Mouse (Mus musculus): ENCODE data around the gene D7Ertd443e. TPM values are rescaled to one million over a fixed set of nuclear protein-coding genes. Genes with fewer than 3 reads are reported as not detected.

D7Ertd443e gene
- total RNA-seq, 2 experiments from 2014 or later = 1.9 to 3.0 TPM

GRCm38 (mm10) chr7:134231378-134232346 is 153.8 kb downstream of the D7Ertd443e start, which contains the start of gene Adam12:
TSS of gene Adam12 (minus strand) at chr7:134232146.
- intact Hi-C loops (cut with DNase I) = no loop called here
- DNase-seq (ENCODE audit: low spot score) = no peak

DNA sequence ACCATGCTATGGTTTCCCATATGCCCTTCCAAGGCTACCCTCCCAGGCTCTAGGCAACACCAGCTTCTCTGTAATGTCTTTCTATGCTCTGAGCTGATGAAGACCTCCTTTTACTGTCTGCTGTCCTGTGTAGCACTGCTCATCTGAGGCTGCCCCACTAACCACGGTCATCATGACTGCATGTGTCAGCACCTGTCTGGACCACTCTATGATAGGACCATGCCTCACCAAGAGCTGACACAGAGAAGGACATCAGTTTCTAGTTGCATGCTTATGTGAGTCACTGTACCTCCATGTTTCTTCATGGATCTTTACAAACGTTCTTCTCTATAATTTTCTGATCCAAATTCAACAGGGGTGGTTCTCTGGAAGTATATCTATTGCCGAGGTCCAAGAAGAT is 154.8 kb downstream of the D7Ertd443e start:
- intact Hi-C loops (cut with DNase I) = no loop called here
- no peak for DNase-seq (ENCODE audit: low spot score)

DNA sequence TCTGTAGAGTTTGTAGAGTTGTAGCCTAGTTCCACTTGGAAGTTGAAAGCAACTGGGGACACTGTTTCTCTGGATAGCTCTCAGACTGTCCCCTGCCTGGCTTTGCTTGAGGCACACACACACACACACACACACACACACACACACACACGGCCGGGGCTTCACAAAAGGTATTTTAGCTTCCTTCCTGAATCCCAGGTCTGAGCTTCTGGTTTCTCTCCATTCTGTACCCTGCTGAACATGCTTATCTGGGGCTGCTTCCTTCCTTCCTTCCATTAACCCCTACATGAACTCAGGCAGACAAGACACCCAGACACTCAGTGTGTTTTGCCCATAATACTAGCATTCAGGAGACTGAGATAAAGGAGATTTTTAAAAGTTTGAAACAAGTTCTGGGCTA is 155.6 kb downstream of the D7Ertd443e start:
- intact Hi-C loops (cut with DNase I) = loop anchor here (5.0 kb wide), 1 partner anchor 263 kb away; no protein-coding TSS in a partner anchor
- DNase-seq (ENCODE audit: low spot score) = no peak

GRCm38 (mm10) chr7:134227773-134228455 is 157.5 kb downstream of the D7Ertd443e start:
- no peak for DNase-seq (ENCODE audit: low spot score)

GRCm38 (mm10) chr7:134227101-134227500 is 158.4 kb downstream of the D7Ertd443e start:
- intact Hi-C loops (cut with DNase I) = loop anchor here (5.0 kb wide), 1 partner anchor 260 kb away; no protein-coding TSS in a partner anchor
- no peak for DNase-seq (ENCODE audit: low spot score)

More at GRCm38 (mm10) chr7:134227773-134228455, 157.5 kb downstream of the D7Ertd443e start:
- intact Hi-C loops (cut with DNase I) = loop anchor here (5.0 kb wide), 1 partner anchor 261 kb away; no protein-coding TSS in a partner anchor

DNA sequence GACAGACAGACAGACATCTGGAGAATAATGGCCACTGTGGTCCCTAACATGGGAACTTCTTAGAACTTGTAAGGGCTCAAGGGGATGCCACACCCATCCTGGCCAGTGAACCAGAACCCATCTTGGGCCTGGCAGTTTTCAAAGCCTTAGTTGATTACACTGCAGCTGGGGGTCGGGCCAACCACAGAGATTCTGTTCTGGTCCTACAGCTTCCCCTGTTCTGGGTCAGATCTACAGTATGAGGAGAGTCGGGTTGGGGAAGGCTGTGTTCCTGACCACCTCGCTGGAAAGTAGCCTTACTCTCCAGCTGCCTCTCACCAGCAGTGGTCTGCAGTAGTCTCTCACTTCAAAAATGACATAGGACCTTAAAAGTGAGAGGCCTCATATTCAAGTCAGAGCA is 159.2 kb downstream of the D7Ertd443e start:
- DNase-seq (ENCODE audit: low spot score) = no peak
- intact Hi-C loops (cut with DNase I) = loop anchor here (5.0 kb wide), 1 partner anchor 259 kb away; no protein-coding TSS in a partner anchor

DNA sequence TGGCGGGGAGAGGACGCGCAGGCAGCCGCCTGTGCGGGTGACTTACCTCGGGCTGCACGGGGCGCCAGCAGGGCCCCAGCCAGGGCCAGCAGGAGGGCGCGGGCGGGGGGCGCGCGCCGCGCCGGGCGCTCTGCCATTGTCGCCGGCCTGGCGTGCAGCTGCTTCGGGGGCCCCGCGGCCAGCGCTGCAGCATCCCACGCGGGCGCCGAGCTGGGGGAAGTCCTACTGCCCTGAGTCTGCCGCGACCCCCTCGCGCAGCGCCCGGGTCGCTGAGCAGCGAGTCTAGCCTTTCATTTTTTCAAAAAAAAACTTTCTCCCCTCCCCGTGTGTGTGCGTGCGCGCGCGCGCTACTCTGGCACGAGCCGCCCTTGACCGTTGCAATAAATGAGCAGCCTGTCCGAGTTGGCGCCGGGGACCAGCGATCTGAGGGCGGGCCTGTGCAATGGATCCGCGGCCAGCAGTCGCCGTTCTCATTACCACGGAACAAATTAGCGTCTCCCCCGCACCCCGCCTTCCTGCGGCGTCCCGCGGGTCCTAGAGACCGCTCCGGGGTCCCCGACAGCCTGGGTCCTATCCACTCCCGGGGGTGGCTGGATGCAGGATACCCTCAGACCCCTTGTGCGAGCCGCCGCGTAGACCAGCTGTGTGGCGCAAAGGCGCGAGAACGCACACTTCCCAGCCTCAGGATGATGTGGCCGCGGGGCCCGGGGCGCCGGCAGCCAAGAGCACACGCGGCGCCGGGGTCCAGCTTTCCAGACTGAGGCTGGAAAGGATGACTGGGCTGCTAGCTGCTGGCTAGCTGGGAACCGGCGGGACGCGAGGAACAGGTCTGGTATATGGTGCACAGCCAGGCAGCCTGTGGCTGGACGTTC is 160.5 kb downstream of the D7Ertd443e start:
- intact Hi-C loops (cut with DNase I) = loop anchor here (5.0 kb wide), 4 partner anchors 122 to 418 kb away; no protein-coding TSS in a partner anchor

GRCm38 (mm10) chr7:134224421-134224740 is 161.1 kb downstream of the D7Ertd443e start:
- intact Hi-C loops (cut with DNase I) = loop anchor here (5.0 kb wide), 3 partner anchors 123 to 417 kb away; no protein-coding TSS in a partner anchor

More for the DNA sequence above, 160.5 kb downstream of the D7Ertd443e start:
- DNase-seq (ENCODE audit: low spot score) = peak; percentile 45

GRCm38 (mm10) chr7:134223444-134224161 is 161.9 kb downstream of the D7Ertd443e start:
- intact Hi-C loops (cut with DNase I) = loop anchor here (1.0 to 5.0 kb wide), 4 partner anchors 124 to 416 kb away; no protein-coding TSS in a partner anchor
- peak; percentile 25 for DNase-seq (ENCODE audit: low spot score)

More at GRCm38 (mm10) chr7:134224421-134224740, 161.1 kb downstream of the D7Ertd443e start:
- DNase-seq (ENCODE audit: low spot score) = no peak

Other genes starting within 250 kb of the D7Ertd443e start
- 1 to 10 TPM in 1 of 2 experiments, under 1 TPM in 1; 0.78 to 1.4 TPM for gene Adam12, start 153.5 kb downstream of the D7Ertd443e start, total RNA-seq (2021)